10 mouse cellular contexts compared by ENCODE assay signal in genomic region chr1:185454144-185454543, GRCm38 (mm10). TPM values are rescaled to one million over a fixed set of nuclear protein-coding genes. Genes with fewer than 3 reads are reported as not detected.
DNase-seq lines count a peak whose midpoint lies in the region; ATAC-seq and TF ChIP-seq lines count a peak whose summit lies in the region.
"Had no signal": no experiment of that assay in that cellular context is flagged by ENCODE, and none has a peak within 500 bp of the region (broad histone marks: within the 10 kb centered on the region; RNA-seq: fewer than 3 reads in every experiment).

No protein-coding gene starts in this region.

- 53% methylated on average over 4 of the region's 4 CpGs for WGBS in hindbrain, embryonic 11.5 days
- WGBS in liver, postnatal 0 days (ENCODE audit: insufficient replicate concordance): 38% methylated on average over 4 of the region's 4 CpGs

- intact Hi-C loops in gastrocnemius, adult 2 months (cut with DNase I): no loop called here

- DNase-seq in gastrocnemius, adult 2 months: no peak
- DNase-seq in gastrocnemius, adult 18-20 months (ENCODE audit: low spot score): no peak
- no peak for DNase-seq in ES-E14 (ENCODE audit: low read depth, low spot score)
- no peak for DNase-seq in hindbrain, embryonic 11.5 days (ENCODE audit: low spot score)
- DNase-seq in liver, postnatal 0 days: no peak
- no peak for DNase-seq in cerebellum, adult 9-10 months
- no peak for DNase-seq in kidney, adult 11 months
- DNase-seq in urinary bladder, postnatal 25 days (ENCODE audit: low spot score): no peak

- in situ Hi-C loops in ES-E14 (cut with MboI; ENCODE audit: low sequenced_read_pairs in 2 of 2, unreplicated experiment in 2 of 2): no loop called here

- peak overlapping the region; percentile 66 for H3K4me3 ChIP-seq in gastrocnemius, adult 2 months
- H3K4me3 ChIP-seq in ES-E14 (ENCODE audit: insufficient read depth in 1 of 2, low read depth in 1 of 2, low read length in 2 of 2, poor library complexity in 1 of 2, severe bottlenecking in 1 of 2): peak overlapping the region; percentile 75 to 76; a peak in 3 of 4 replicates
- H3K4me3 ChIP-seq in hindbrain, embryonic 11.5 days (ENCODE audit: low read depth, low read length): peak overlapping the region; percentile 48
- H3K4me3 ChIP-seq in liver, postnatal 0 days (ENCODE audit: low read depth, low read length): peak overlapping the region; percentile 76

- H3K27me3 ChIP-seq in hindbrain, embryonic 11.5 days (ENCODE audit: control insufficient read depth, insufficient read depth, low read length): peaks cover 22% of the 10 kb centered on the region
- no peaks in the 10 kb centered on the region; the same call in 1 of the 2 replicates for H3K27me3 ChIP-seq in liver, postnatal 0 days (ENCODE audit: insufficient read depth, low read length)

- H3K4me2 ChIP-seq in hindbrain, embryonic 11.5 days (replicated peaks; ENCODE audit: low read depth, low read length): peak overlapping the region; percentile 98; the same call in 1 of the 2 replicates
- peak overlapping the region; percentile 72 for H3K4me2 ChIP-seq in liver, postnatal 0 days (ENCODE audit: low read depth, low read length)

- TF ChIP-seq EP300 in liver, postnatal 0 days (IDR thresholded peaks at IDR 0.05; ENCODE audit: low read depth): no peak

- H3K9ac ChIP-seq in ES-E14 (ENCODE audit: insufficient read depth, low read depth, low read length, poor library complexity, severe bottlenecking): no peak overlapping the region
- no peak overlapping the region; the same call in 1 of the 2 replicates for H3K9ac ChIP-seq in hindbrain, embryonic 11.5 days (ENCODE audit: low read depth, low read length)
- no peak overlapping the region; the same call in 1 of the 2 replicates for H3K9ac ChIP-seq in liver, postnatal 0 days (replicated peaks)

- no peak for ATAC-seq in hindbrain, embryonic 11.5 days (ENCODE audit: low FRiP score)
- no peak for ATAC-seq in liver, postnatal 0 days

- peaks cover 0 to 4% of the 10 kb centered on the region in 2 experiments; a peak in 1 of 4 replicates for H3K4me1 ChIP-seq in ES-E14 (ENCODE audit: control insufficient read depth in 2 of 2, insufficient read depth in 2 of 2, low read length in 2 of 2, poor library complexity in 1 of 2)
- no peaks in the 10 kb centered on the region for H3K4me1 ChIP-seq in hindbrain, embryonic 11.5 days (replicated peaks; ENCODE audit: control insufficient read depth, insufficient read depth, low read length)
- H3K4me1 ChIP-seq in liver, postnatal 0 days (ENCODE audit: insufficient read depth): peaks cover 40% of the 10 kb centered on the region

- no peaks in the 10 kb centered on the region for H3K9me3 ChIP-seq in ES-E14 (ENCODE audit: control insufficient read depth, insufficient read depth, low read depth, low read length)
- no peaks in the 10 kb centered on the region for H3K9me3 ChIP-seq in hindbrain, embryonic 11.5 days (ENCODE audit: control insufficient read depth, low read length)
- H3K9me3 ChIP-seq in liver, postnatal 0 days (ENCODE audit: low read length): no peaks in the 10 kb centered on the region

- no peaks in the 10 kb centered on the region for H3K36me3 ChIP-seq in ES-E14 (ENCODE audit: control insufficient read depth, insufficient read depth, low read length, poor library complexity, severe bottlenecking)
- no peaks in the 10 kb centered on the region for H3K36me3 ChIP-seq in hindbrain, embryonic 11.5 days (ENCODE audit: control insufficient read depth, insufficient read depth, low read length)
- peaks cover 14% of the 10 kb centered on the region for H3K36me3 ChIP-seq in liver, postnatal 0 days (replicated peaks; ENCODE audit: insufficient read depth, low read length)

- no peak overlapping the region for H3K27ac ChIP-seq in gastrocnemius, adult 2 months
- no peak overlapping the region for H3K27ac ChIP-seq in ES-E14 (ENCODE audit: insufficient read depth, low read depth, low read length, poor library complexity, severe bottlenecking)
- no peak overlapping the region for H3K27ac ChIP-seq in hindbrain, embryonic 11.5 days (ENCODE audit: low read depth, low read length)
- H3K27ac ChIP-seq in liver, postnatal 0 days (ENCODE audit: low read depth): peak overlapping the region; percentile 93

- TF ChIP-seq CTCF in gastrocnemius, adult 2 months (IDR thresholded peaks at IDR 0.05): no peak
- TF ChIP-seq CTCF in liver, postnatal 0 days (IDR thresholded peaks at IDR 0.05; ENCODE audit: low read depth): no peak

TF ChIP-seq in ES-E14, 5 proteins besides CTCF, POLR2A, EP300 and RAD21:
- TF ChIP-seq MAFK (IDR thresholded peaks at IDR 0.05; ENCODE audit: insufficient read depth, low read depth, low read length): no peak
- no peak for TF ChIP-seq CHD2 (IDR thresholded peaks at IDR 0.05; ENCODE audit: low read depth, low read length)
- TF ChIP-seq ZC3H11A (IDR thresholded peaks at IDR 0.05; ENCODE audit: borderline replicate concordance, low read depth, low read length): no peak
- no peak for TF ChIP-seq HCFC1 (IDR thresholded peaks at IDR 0.05; ENCODE audit: borderline replicate concordance, insufficient read depth, low read length)
- TF ChIP-seq ZNF384 (IDR thresholded peaks at IDR 0.05; ENCODE audit: low read depth, low read length): no peak
TF ChIP-seq in ES-E14: peak in this region for 0.

RNA-seq across cellular contexts. Expression of gene Slc30a10, which starts 0.5 kb away (rescaled TPM):
- total RNA-seq in gastrocnemius, adult 2 months (2021): not detected
- total RNA-seq in gastrocnemius, adult 18-20 months (2021): under 1 TPM in 1 of 2 experiments, not detected in 1; 0.05 TPM
- total RNA-seq in ES-E14 (2012; rRNA removed): 0.45 and 0.58 TPM in 2 replicates
- polyA plus RNA-seq in hindbrain, embryonic 11.5 days (2014; fragmentation: Nextera tagmentation; extraction: Ambion mirVana): 1.5 TPM in 2 replicates
- 8.0 and 9.1 TPM in 2 replicates for polyA plus RNA-seq in liver, postnatal 0 days (2015; fragmentation: Nextera tagmentation; extraction: Ambion mirVana)
- total RNA-seq: neutrophil, adult 5-6 weeks had no signal
- polyA plus RNA-seq: urinary bladder, adult 2 months had no signal
